Mouse (Mus musculus): ENCODE results near the gene 1700020L24Rik.

1700020L24Rik gene

GRCm38 (mm10) chr11:83443824-83444223 is 6.3 kb downstream of the 1700020L24Rik start:
- TF ChIP-seq CTCF (conservative IDR thresholded peaks at IDR 0.05; ENCODE audit: low read length): no peak
- no peak for TF ChIP-seq NANOG (IDR thresholded peaks at IDR 0.05; ENCODE audit: borderline replicate concordance, low read length)
- TF ChIP-seq POU5F1 (IDR thresholded peaks at IDR 0.05; ENCODE audit: borderline replicate concordance, low read length): no peak
- H3K4me3 ChIP-seq (replicated peaks; ENCODE audit: low read length): no peak overlapping the region
- peaks cover 50% of the 10 kb centered on the region for H3K4me1 ChIP-seq (replicated peaks; ENCODE audit: low read depth, low read length)
- H3K27me3 ChIP-seq (ENCODE audit: insufficient read depth, low read length): peaks cover 77% of the 10 kb centered on the region
- no peaks in the 10 kb centered on the region for H3K36me3 ChIP-seq (ENCODE audit: insufficient read depth, low read length)
- peaks cover 15% of the 10 kb centered on the region for H3K9me3 ChIP-seq (ENCODE audit: low read length)

DNA sequence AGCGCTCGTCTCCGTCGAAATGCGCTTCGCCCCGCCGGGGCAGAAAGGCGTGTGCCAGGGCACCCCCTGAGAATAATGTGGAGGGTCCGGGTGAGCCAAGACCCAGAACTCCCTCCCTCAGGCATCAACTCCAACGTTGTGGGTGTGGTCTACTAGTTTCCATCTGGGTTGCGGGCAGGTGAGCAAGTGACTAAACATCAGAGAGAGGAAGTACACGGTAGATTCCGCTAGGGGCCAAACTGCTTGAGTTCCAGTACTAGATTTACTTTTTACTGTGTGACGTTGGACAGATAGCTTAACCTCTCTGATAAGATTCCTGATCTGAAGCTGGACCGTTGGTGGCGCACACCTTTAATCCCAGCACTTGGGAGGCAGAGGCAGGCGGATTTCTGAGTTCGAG is 7.5 kb downstream of the 1700020L24Rik start:
- Histone ChIP-seq H3K27me3 (ENCODE audit: insufficient read depth, low read length) (peaks cover 70% of the 10 kb centered on the region), H3K4me3 (replicated peaks; ENCODE audit: low read length) (peak overlapping the region; percentile 77), H3K9me3 (ENCODE audit: low read length) (peaks cover 15% of the 10 kb centered on the region), H3K36me3 (ENCODE audit: insufficient read depth, low read length) (no peaks in the 10 kb centered on the region), H3K4me1 (replicated peaks; ENCODE audit: low read depth, low read length) (peaks cover 62% of the 10 kb centered on the region)
- TF ChIP-seq POU5F1 (IDR thresholded peaks at IDR 0.05; ENCODE audit: borderline replicate concordance, low read length) (no peak), NANOG (IDR thresholded peaks at IDR 0.05; ENCODE audit: borderline replicate concordance, low read length) (no peak), CTCF (conservative IDR thresholded peaks at IDR 0.05; ENCODE audit: low read length) (no peak)

DNA sequence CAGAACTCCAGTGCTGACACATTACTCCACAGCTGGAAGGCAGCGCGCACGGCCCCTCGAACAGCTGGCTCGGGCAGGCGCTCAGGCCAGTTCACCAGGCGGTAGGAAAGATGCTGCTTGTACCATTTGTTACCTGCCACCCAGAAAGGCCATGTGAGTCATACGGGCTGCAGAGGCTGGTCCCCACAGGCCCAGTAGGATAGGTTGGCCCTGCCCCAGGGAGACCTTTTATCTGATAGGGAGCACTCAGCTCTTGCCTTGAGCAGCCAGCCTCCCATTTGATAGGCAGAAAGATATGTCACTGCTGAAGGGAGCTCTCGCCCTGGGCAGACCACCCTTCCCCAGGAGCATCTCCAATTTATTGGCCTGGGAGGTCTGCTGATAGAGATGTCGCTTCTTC is 10.1 kb downstream of the 1700020L24Rik start:
- H3K4me1 ChIP-seq (replicated peaks; ENCODE audit: low read depth, low read length): peaks cover 70% of the 10 kb centered on the region
- TF ChIP-seq CTCF (conservative IDR thresholded peaks at IDR 0.05; ENCODE audit: low read length) (no peak), NANOG (IDR thresholded peaks at IDR 0.05; ENCODE audit: borderline replicate concordance, low read length) (no peak), POU5F1 (IDR thresholded peaks at IDR 0.05; ENCODE audit: borderline replicate concordance, low read length) (no peak)
- no peaks in the 10 kb centered on the region for H3K36me3 ChIP-seq (ENCODE audit: insufficient read depth, low read length)
- H3K9me3 ChIP-seq (ENCODE audit: low read length): no peaks in the 10 kb centered on the region
- H3K27me3 ChIP-seq (ENCODE audit: insufficient read depth, low read length): peaks cover 46% of the 10 kb centered on the region
- H3K4me3 ChIP-seq (replicated peaks; ENCODE audit: low read length): 0 out of 2 replicates have a peak overlapping the region, but pooled peaks have one; percentile 13

- Histone ChIP-seq H3K4me1 (replicated peaks; ENCODE audit: low read depth, low read length) (peaks cover 63% of the 10 kb centered on the region), H3K9me3 (ENCODE audit: low read length) (no peaks in the 10 kb centered on the region), H3K27me3 (ENCODE audit: insufficient read depth, low read length) (peaks cover 42% of the 10 kb centered on the region), H3K4me3 (replicated peaks; ENCODE audit: low read length) (0 out of 2 replicates have a peak overlapping the region, but pooled peaks have one; percentile 41), H3K36me3 (ENCODE audit: insufficient read depth, low read length) (no peaks in the 10 kb centered on the region)
- no peak for TF ChIP-seq NANOG (IDR thresholded peaks at IDR 0.05; ENCODE audit: borderline replicate concordance, low read length)
- no peak for TF ChIP-seq POU5F1 (IDR thresholded peaks at IDR 0.05; ENCODE audit: borderline replicate concordance, low read length)
- no peak for TF ChIP-seq CTCF (conservative IDR thresholded peaks at IDR 0.05; ENCODE audit: low read length)
Observed at GRCm38 (mm10) chr11:83448021-83448926, 10.8 kb downstream of the 1700020L24Rik start.

- H3K36me3 ChIP-seq (ENCODE audit: insufficient read depth, low read length): no peaks in the 10 kb centered on the region
- no peak for TF ChIP-seq NANOG (IDR thresholded peaks at IDR 0.05; ENCODE audit: borderline replicate concordance, low read length)
- no peak for TF ChIP-seq CTCF (conservative IDR thresholded peaks at IDR 0.05; ENCODE audit: low read length)
- TF ChIP-seq POU5F1 (IDR thresholded peaks at IDR 0.05; ENCODE audit: borderline replicate concordance, low read length): no peak
- no peaks in the 10 kb centered on the region for H3K9me3 ChIP-seq (ENCODE audit: low read length)
- peaks cover 36% of the 10 kb centered on the region for H3K27me3 ChIP-seq (ENCODE audit: insufficient read depth, low read length)
- peaks cover 57% of the 10 kb centered on the region for H3K4me1 ChIP-seq (replicated peaks; ENCODE audit: low read depth, low read length)
- 0 out of 2 replicates have a peak overlapping the region, but pooled peaks have one; percentile 41 for H3K4me3 ChIP-seq (replicated peaks; ENCODE audit: low read length)
Observed at GRCm38 (mm10) chr11:83448927-83449236, 11.4 kb downstream of the 1700020L24Rik start.

GRCm38 (mm10) chr11:83449298-83449697 is 11.8 kb downstream of the 1700020L24Rik start:
- peaks cover 54% of the 10 kb centered on the region for H3K4me1 ChIP-seq (replicated peaks; ENCODE audit: low read depth, low read length)
- peak overlapping the region; percentile 41 for H3K4me3 ChIP-seq (replicated peaks; ENCODE audit: low read length)
- TF ChIP-seq POU5F1 (IDR thresholded peaks at IDR 0.05; ENCODE audit: borderline replicate concordance, low read length) (no peak), NANOG (IDR thresholded peaks at IDR 0.05; ENCODE audit: borderline replicate concordance, low read length) (no peak), CTCF (conservative IDR thresholded peaks at IDR 0.05; ENCODE audit: low read length) (no peak)
- peaks cover 33% of the 10 kb centered on the region for H3K27me3 ChIP-seq (ENCODE audit: insufficient read depth, low read length)
- H3K36me3 ChIP-seq (ENCODE audit: insufficient read depth, low read length): no peaks in the 10 kb centered on the region
- H3K9me3 ChIP-seq (ENCODE audit: low read length): no peaks in the 10 kb centered on the region

GRCm38 (mm10) chr11:83450550-83450949 is 13.1 kb downstream of the 1700020L24Rik start:
- H3K4me1 ChIP-seq (replicated peaks; ENCODE audit: low read depth, low read length): peaks cover 54% of the 10 kb centered on the region
- TF ChIP-seq POU5F1 (IDR thresholded peaks at IDR 0.05; ENCODE audit: borderline replicate concordance, low read length) (no peak), CTCF (conservative IDR thresholded peaks at IDR 0.05; ENCODE audit: low read length) (no peak), NANOG (IDR thresholded peaks at IDR 0.05; ENCODE audit: borderline replicate concordance, low read length) (no peak)
- H3K27me3 ChIP-seq (ENCODE audit: insufficient read depth, low read length): peaks cover 20% of the 10 kb centered on the region
- no peaks in the 10 kb centered on the region for H3K36me3 ChIP-seq (ENCODE audit: insufficient read depth, low read length)
- H3K4me3 ChIP-seq (replicated peaks; ENCODE audit: low read length): no peak overlapping the region
- no peaks in the 10 kb centered on the region for H3K9me3 ChIP-seq (ENCODE audit: low read length)

GRCm38 (mm10) chr11:83451281-83451680 is 13.8 kb downstream of the 1700020L24Rik start:
- H3K4me3 ChIP-seq (replicated peaks; ENCODE audit: low read length): peak overlapping the region; percentile 49
- TF ChIP-seq POU5F1 (IDR thresholded peaks at IDR 0.05; ENCODE audit: borderline replicate concordance, low read length) (no peak), CTCF (conservative IDR thresholded peaks at IDR 0.05; ENCODE audit: low read length) (no peak), NANOG (IDR thresholded peaks at IDR 0.05; ENCODE audit: borderline replicate concordance, low read length) (no peak)
- H3K27me3 ChIP-seq (ENCODE audit: insufficient read depth, low read length): peaks cover 13% of the 10 kb centered on the region
- no peaks in the 10 kb centered on the region for H3K9me3 ChIP-seq (ENCODE audit: low read length)
- no peaks in the 10 kb centered on the region for H3K36me3 ChIP-seq (ENCODE audit: insufficient read depth, low read length)
- H3K4me1 ChIP-seq (replicated peaks; ENCODE audit: low read depth, low read length): peaks cover 61% of the 10 kb centered on the region

Measured in E14TG2a.4 (cell line).